Mouse (Mus musculus): Measurements from ENCODE around the gene Fdxr. TPM values are rescaled to one million over a fixed set of nuclear protein-coding genes. Genes with fewer than 3 reads are reported as not detected.
A peak's percentile ranks its signal among the peaks of the same experiment; 100 is the strongest.

Fdxr gene
- polyA plus RNA-seq, 1 experiment = not detected

DNA sequence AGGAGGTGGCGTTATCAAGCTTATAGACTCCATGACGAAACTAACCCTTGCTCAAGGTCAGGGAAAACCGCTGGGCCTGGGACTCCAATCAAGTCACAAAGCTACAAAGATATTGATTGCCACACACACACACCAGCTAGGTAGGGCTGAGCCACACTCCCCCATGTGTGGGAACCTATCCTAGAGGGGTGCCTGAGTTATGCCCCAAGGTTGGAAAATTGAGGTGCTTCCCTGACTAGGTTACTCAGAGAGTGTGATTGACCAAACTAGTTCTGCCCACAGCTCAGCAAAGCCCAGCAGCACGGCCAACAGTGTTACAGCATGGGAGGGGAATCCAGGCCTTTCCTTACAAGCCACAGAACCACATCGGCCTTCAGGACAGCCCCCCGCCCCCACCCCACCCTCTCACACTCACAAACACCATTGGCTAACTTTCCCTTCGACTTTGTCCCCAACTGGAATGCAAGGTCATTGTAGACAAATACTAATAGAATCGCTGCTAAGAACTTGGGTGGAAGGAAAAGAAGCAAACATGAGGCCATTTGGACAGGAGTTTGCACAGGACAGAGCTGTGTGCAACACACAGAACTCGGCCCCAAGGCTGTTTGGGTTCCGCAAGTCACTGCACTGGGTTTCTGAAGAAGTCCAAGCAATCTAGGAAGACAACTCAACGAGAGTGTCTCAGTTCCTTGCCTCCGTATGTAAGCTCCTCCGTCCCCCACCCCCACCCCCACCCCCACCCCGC lies 16.0 kb upstream of the Fdxr start:
- peaks cover 25% of the 10 kb centered on the region for H3K4me1 ChIP-seq (ENCODE audit: control insufficient read depth, insufficient read depth, low read length)
- no peak overlapping the region for H3K27ac ChIP-seq (ENCODE audit: insufficient read depth, low read depth, low read length)
- WGBS = 77% methylated on average over 14 of the region's 14 CpGs
- TF ChIP-seq POLR2A (IDR thresholded peaks at IDR 0.05; ENCODE audit: insufficient read depth, low read depth, low read length) = no peak
- TF ChIP-seq CTCF (IDR thresholded peaks at IDR 0.05; ENCODE audit: insufficient read depth, low read depth, low read length) = no peak
- no peak overlapping the region for H3K4me3 ChIP-seq (ENCODE audit: insufficient read depth, low read depth, low read length)

DNA sequence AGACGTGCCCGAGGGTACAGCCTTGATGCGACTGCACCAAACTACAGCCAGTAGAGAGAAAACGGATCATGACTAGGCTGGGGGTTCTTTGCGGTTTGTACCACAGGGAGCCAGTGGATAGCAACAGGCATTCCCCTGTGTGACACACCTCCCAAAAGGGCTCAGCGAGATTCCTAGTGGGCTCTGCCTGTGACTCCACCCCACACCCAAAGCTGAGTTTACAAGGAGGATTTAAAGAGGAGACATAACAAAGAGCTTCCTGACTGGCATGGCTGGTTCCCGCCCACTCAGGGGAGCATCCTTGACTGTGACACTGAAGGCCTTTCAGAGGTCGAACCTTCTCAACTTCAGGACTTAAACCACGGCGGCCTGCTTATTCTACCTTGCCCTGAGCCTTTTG lies 14.7 kb upstream of the Fdxr start:
- Histone ChIP-seq H3K4me3 (ENCODE audit: insufficient read depth, low read depth, low read length) (no peak overlapping the region), H3K27ac (ENCODE audit: insufficient read depth, low read depth, low read length) (no peak overlapping the region), H3K4me1 (ENCODE audit: control insufficient read depth, insufficient read depth, low read length) (peaks cover 21% of the 10 kb centered on the region)
- TF ChIP-seq CTCF (IDR thresholded peaks at IDR 0.05; ENCODE audit: insufficient read depth, low read depth, low read length) = no peak
- no peak for TF ChIP-seq POLR2A (IDR thresholded peaks at IDR 0.05; ENCODE audit: insufficient read depth, low read depth, low read length)
- WGBS = 86% methylated on average over 10 of the region's 10 CpGs

DNA sequence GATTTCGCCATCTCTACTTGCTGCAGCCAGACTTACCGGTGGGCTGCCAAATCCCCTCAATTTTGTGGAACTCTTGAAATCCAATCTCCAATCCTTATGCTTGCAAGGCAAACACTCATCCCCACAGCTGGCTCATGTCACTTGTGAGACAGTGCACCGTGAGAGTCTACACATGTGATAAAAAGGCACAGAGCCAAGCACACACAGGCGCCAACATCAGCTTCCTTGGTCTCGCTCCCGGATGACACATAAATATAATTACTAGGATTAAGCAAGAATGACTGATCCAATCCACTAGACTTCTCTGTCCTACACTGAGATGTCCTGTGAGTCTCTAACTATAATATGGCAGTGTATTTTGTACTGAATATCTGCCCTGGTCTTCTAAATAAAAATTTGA lies 14.1 kb upstream of the Fdxr start:
- no peak for TF ChIP-seq CTCF (IDR thresholded peaks at IDR 0.05; ENCODE audit: insufficient read depth, low read depth, low read length)
- TF ChIP-seq POLR2A (IDR thresholded peaks at IDR 0.05; ENCODE audit: insufficient read depth, low read depth, low read length) = no peak
- WGBS = 39% methylated on average over 6 of the region's 6 CpGs
- peak overlapping the region; percentile 41; the same call in 1 of the 2 replicates for H3K27ac ChIP-seq (ENCODE audit: insufficient read depth, low read depth, low read length)

GRCm38 (mm10) chr11:115290314-115290713 lies 13.5 kb upstream of the Fdxr start:
- H3K4me3 ChIP-seq (ENCODE audit: insufficient read depth, low read depth, low read length) = no peak overlapping the region
- peak overlapping the region; percentile 41; the same call in 1 of the 2 replicates for H3K27ac ChIP-seq (ENCODE audit: insufficient read depth, low read depth, low read length)
- H3K4me1 ChIP-seq (ENCODE audit: control insufficient read depth, insufficient read depth, low read length) = peaks cover 24% of the 10 kb centered on the region
- 88% methylated on average over 1 of the region's 1 CpGs for WGBS
- TF ChIP-seq CTCF (IDR thresholded peaks at IDR 0.05; ENCODE audit: insufficient read depth, low read depth, low read length) = no peak
- no peak for TF ChIP-seq POLR2A (IDR thresholded peaks at IDR 0.05; ENCODE audit: insufficient read depth, low read depth, low read length)

More for the DNA sequence above, 14.1 kb upstream of the Fdxr start:
- Histone ChIP-seq H3K4me1 (ENCODE audit: control insufficient read depth, insufficient read depth, low read length) (peaks cover 23% of the 10 kb centered on the region), H3K4me3 (ENCODE audit: insufficient read depth, low read depth, low read length) (no peak overlapping the region)

DNA sequence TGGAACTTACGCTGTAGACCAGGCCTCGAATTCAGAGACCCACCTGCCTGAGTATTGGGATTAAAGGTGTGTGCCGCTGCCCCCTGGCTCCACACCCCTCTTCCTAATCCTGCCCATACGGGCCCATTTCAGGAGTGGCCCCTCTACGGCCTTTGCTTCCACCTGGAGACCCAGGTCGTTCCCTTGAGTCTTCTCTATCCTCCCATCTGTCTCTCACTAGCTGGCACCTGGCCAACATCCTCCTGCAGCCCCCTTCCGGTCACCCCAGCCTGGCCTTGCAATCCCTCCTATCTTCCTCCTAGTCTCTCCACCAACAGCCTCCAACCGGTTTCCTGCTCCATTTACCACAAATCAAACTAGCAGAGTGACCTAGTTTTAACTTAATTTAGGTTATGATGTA lies 13.0 kb upstream of the Fdxr start:
- 79% methylated on average over 8 of the region's 8 CpGs for WGBS
- no peak overlapping the region for H3K4me3 ChIP-seq (ENCODE audit: insufficient read depth, low read depth, low read length)
- H3K27ac ChIP-seq (ENCODE audit: insufficient read depth, low read depth, low read length) = no peak overlapping the region
- no peak for TF ChIP-seq CTCF (IDR thresholded peaks at IDR 0.05; ENCODE audit: insufficient read depth, low read depth, low read length)
- no peak for TF ChIP-seq POLR2A (IDR thresholded peaks at IDR 0.05; ENCODE audit: insufficient read depth, low read depth, low read length)
- H3K4me1 ChIP-seq (ENCODE audit: control insufficient read depth, insufficient read depth, low read length) = peaks cover 24% of the 10 kb centered on the region

GRCm38 (mm10) chr11:115288305-115288704 lies 11.5 kb upstream of the Fdxr start:
- no peak for TF ChIP-seq CTCF (IDR thresholded peaks at IDR 0.05; ENCODE audit: insufficient read depth, low read depth, low read length)
- TF ChIP-seq POLR2A (IDR thresholded peaks at IDR 0.05; ENCODE audit: insufficient read depth, low read depth, low read length) = no peak
- Histone ChIP-seq H3K27ac (ENCODE audit: insufficient read depth, low read depth, low read length) (no peak overlapping the region), H3K4me1 (ENCODE audit: control insufficient read depth, insufficient read depth, low read length) (peaks cover 28% of the 10 kb centered on the region), H3K4me3 (ENCODE audit: insufficient read depth, low read depth, low read length) (no peak overlapping the region)
- WGBS = 94% methylated on average over 2 of the region's 2 CpGs

GRCm38 (mm10) chr11:115287386-115287785 lies 10.5 kb upstream of the Fdxr start:
- WGBS = 90% methylated on average over 5 of the region's 5 CpGs
- no peak overlapping the region for H3K27ac ChIP-seq (ENCODE audit: insufficient read depth, low read depth, low read length)
- TF ChIP-seq POLR2A (IDR thresholded peaks at IDR 0.05; ENCODE audit: insufficient read depth, low read depth, low read length) (no peak), CTCF (IDR thresholded peaks at IDR 0.05; ENCODE audit: insufficient read depth, low read depth, low read length) (no peak)

DNA sequence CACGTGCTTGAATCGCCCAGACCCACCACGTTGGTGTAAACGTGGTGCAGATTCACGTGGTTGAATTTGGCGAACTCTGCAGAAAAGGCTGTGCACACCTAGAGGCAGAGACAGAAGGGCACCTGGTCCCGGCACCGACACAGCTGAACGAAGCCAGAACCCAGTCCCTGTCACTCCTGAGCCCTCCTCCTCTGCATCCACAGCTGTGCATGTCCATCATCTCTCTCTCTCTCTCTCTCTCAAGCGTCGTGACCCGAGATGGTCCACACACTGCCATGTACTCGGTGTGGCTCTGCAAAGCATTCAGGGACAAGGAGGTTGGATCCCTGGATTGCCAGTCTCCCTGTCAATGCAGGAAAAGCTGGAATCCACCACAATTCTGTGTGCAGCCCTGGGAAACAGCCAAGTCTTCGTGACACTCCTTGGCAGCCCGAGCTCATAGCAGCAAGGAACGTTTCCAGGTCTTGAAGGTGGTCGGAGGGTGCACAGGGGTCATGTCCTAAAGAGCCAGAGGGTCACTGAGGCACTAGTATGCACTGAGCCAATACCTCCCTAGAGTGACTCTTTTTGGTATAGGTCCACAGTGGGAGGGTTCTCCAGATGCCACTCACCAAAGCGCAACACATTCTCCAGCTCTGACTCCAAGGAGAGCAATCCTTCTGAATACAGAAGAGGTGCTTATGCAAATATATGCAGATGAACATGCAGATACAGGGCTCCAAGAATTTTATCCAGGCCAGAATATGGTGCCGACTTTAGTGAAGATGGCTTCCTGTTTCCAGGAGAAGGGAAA lies 9.5 kb upstream of the Fdxr start:
- WGBS = 47% methylated on average over 19 of the region's 19 CpGs
- TF ChIP-seq POLR2A (IDR thresholded peaks at IDR 0.05; ENCODE audit: insufficient read depth, low read depth, low read length) (no peak), CTCF (IDR thresholded peaks at IDR 0.05; ENCODE audit: insufficient read depth, low read depth, low read length) (no peak)
- H3K27ac ChIP-seq (ENCODE audit: insufficient read depth, low read depth, low read length) = no peak overlapping the region

More at GRCm38 (mm10) chr11:115287386-115287785, 10.5 kb upstream of the Fdxr start:
- peaks cover 31% of the 10 kb centered on the region for H3K4me1 ChIP-seq (ENCODE audit: control insufficient read depth, insufficient read depth, low read length)
- no peak overlapping the region for H3K4me3 ChIP-seq (ENCODE audit: insufficient read depth, low read depth, low read length)

DNA sequence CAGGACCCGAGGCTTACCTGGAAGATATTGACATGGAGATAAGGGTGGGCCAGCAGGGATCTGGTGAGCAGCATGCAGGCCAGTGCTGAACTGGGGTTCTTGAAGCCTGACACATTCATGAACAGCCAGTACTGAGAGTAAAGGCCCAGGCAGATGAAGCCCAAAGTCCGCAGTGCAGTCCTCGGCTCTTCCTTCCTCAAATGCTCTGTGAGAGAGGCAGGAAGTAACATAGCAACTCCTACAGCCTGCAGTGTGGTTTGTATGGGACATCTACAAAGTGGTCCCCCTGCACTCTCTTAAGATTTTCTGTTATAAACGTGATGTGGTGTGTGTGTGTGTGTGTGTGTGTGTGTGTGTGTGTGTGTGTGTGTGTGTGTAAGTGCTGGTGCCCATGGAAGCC lies 8.4 kb upstream of the Fdxr start:
- 76% methylated on average over 4 of the region's 4 CpGs for WGBS
- H3K4me1 ChIP-seq (ENCODE audit: control insufficient read depth, insufficient read depth, low read length) = peaks cover 28% of the 10 kb centered on the region; the same call in 1 of the 2 replicates
- H3K27ac ChIP-seq (ENCODE audit: insufficient read depth, low read depth, low read length) = no peak overlapping the region
- no peak for TF ChIP-seq CTCF (IDR thresholded peaks at IDR 0.05; ENCODE audit: insufficient read depth, low read depth, low read length)
- no peak for TF ChIP-seq POLR2A (IDR thresholded peaks at IDR 0.05; ENCODE audit: insufficient read depth, low read depth, low read length)
- no peak overlapping the region for H3K4me3 ChIP-seq (ENCODE audit: insufficient read depth, low read depth, low read length)

More for the DNA sequence above, 9.5 kb upstream of the Fdxr start:
- no peak overlapping the region for H3K4me3 ChIP-seq (ENCODE audit: insufficient read depth, low read depth, low read length)
- peaks cover 33% of the 10 kb centered on the region for H3K4me1 ChIP-seq (ENCODE audit: control insufficient read depth, insufficient read depth, low read length)

Data from olfactory bulb, adult 2 months (tissue).